Mouse (Mus musculus) midbrain, embryonic 13.5 days (tissue): ENCODE results near the gene Sfi1. TPM values are rescaled to one million over a fixed set of nuclear protein-coding genes. Genes with fewer than 3 reads are reported as not detected.

Source experiments
- ATAC-seq: fragments of 200-750 bp; cut with Nextera tagmentation; 2 replicates; pipeline ENCODE4 v1.8.0; 2017; ENCODE audit warnings: mild to moderate bottlenecking, moderate TSS enrichment, moderate library complexity
- H3K27ac ChIP-seq: fragments of 300-500 bp; sonication (generic); 2 replicates; pipeline ENCODE4 v1.5.1; 2015; ENCODE audit warnings: inconsistent platforms, mild to moderate bottlenecking, moderate library complexity
- H3K27me3 ChIP-seq: fragments of 300-500 bp; sonication (generic); 2 replicates; pipeline ENCODE4 v1.6.1; 2015; ENCODE audit warnings: mild to moderate bottlenecking, inconsistent platforms
- H3K36me3 ChIP-seq: fragments of 300-500 bp; sonication (generic); 2 replicates; pipeline ENCODE4 v1.6.1; 2015; ENCODE audit warnings: mild to moderate bottlenecking, inconsistent platforms
- H3K4me1 ChIP-seq: fragments of 300-500 bp; sonication (generic); replicated peaks from 2 replicates; pipeline ENCODE4 v1.6.1; 2015; ENCODE audit warnings: inconsistent platforms
- H3K4me2 ChIP-seq: fragments of 300-500 bp; sonication (generic); replicated peaks from 2 replicates; pipeline ENCODE4 v1.6.1; 2015; ENCODE audit warnings: moderate library complexity, mild to moderate bottlenecking, inconsistent platforms
- H3K4me3 ChIP-seq: fragments of 300-500 bp; sonication (generic); replicated peaks from 2 replicates; pipeline ENCODE4 v1.5.1; 2015; ENCODE audit warnings: mild to moderate bottlenecking, inconsistent platforms
- H3K9ac ChIP-seq: fragments of 300-500 bp; sonication (generic); replicated peaks from 2 replicates; pipeline ENCODE4 v1.6.1; 2015; ENCODE audit warnings: mild to moderate bottlenecking, inconsistent platforms
- H3K9me3 ChIP-seq: fragments of 300-500 bp; sonication (generic); 2 replicates; pipeline ENCODE4 v1.6.1; 2016; ENCODE audit warnings: mild to moderate bottlenecking, inconsistent platforms
- WGBS: fragments of 180-500 bp; shearing (Covaris S2); methylation state at CpG from one replicate; pipeline ENCODE4 v1.1.7; 2015; 5-methylcytosine and 5-hydroxymethylcytosine counted together
- polyA plus RNA-seq: library from polyadenylated mRNA; unstranded; fragments of >200 nt; fragmentation: Nextera tagmentation; extraction: Ambion mirVana; gene quantifications from 2 replicates; pipeline ENCODE4 v1.2.1, GENCODE M21; 2015

Sfi1 gene
- polyA plus RNA-seq: 17.9 and 18.6 TPM in 2 replicates

- H3K9me3 ChIP-seq: no peaks in the 10 kb centered on the region
- H3K9ac ChIP-seq: no peak within 1 kb of the TSS
- no peak for ATAC-seq
- H3K36me3 ChIP-seq: no peaks in the 10 kb centered on the region
- 85% methylated on average over 25 of the region's 25 CpGs for WGBS
- H3K27ac ChIP-seq: no peak within 1 kb of the TSS
- H3K4me1 ChIP-seq: no peaks in the 10 kb centered on the region
- no peak within 1 kb of the TSS for H3K4me2 ChIP-seq
- H3K27me3 ChIP-seq: no peaks in the 10 kb centered on the region
- H3K4me3 ChIP-seq: no peak within 1 kb of the TSS
Measured at GRCm38 (mm10) chr11:3193363-3193762, at the start of gene Sfi1. Gene Sfi1, minus strand, starts transcription at chr11:3193463.

GRCm38 (mm10) chr11:3242395-3242794, 49.1 kb upstream of the Sfi1 start:
- H3K4me1 ChIP-seq: no peaks in the 10 kb centered on the region
- H3K27me3 ChIP-seq: no peaks in the 10 kb centered on the region
- no peak overlapping the region for H3K9ac ChIP-seq
- H3K9me3 ChIP-seq: no peaks in the 10 kb centered on the region
- H3K27ac ChIP-seq: no peak overlapping the region
- WGBS: 95% methylated on average over 7 of the region's 7 CpGs
- ATAC-seq: no peak
- peaks cover 88% of the 10 kb centered on the region for H3K36me3 ChIP-seq
- no peak overlapping the region for H3K4me3 ChIP-seq
- no peak overlapping the region for H3K4me2 ChIP-seq

GRCm38 (mm10) chr11:3235277-3235676, 42.0 kb upstream of the Sfi1 start:
- Histone ChIP-seq H3K9ac (no peak overlapping the region), H3K4me1 (no peaks in the 10 kb centered on the region), H3K27ac (no peak overlapping the region), H3K27me3 (no peaks in the 10 kb centered on the region), H3K9me3 (no peaks in the 10 kb centered on the region), H3K36me3 (peaks cover 86% of the 10 kb centered on the region), H3K4me3 (no peak overlapping the region), H3K4me2 (no peak overlapping the region)
- ATAC-seq: no peak
- WGBS: 89% methylated on average over 5 of the region's 5 CpGs

GRCm38 (mm10) chr11:3233704-3234103, 40.4 kb upstream of the Sfi1 start:
- H3K36me3 ChIP-seq: peaks cover 86% of the 10 kb centered on the region
- no peak overlapping the region for H3K27ac ChIP-seq
- no peaks in the 10 kb centered on the region for H3K4me1 ChIP-seq
- H3K4me2 ChIP-seq: no peak overlapping the region
- no peaks in the 10 kb centered on the region for H3K9me3 ChIP-seq
- no peak overlapping the region for H3K4me3 ChIP-seq
- H3K9ac ChIP-seq: no peak overlapping the region
- no peak for ATAC-seq
- H3K27me3 ChIP-seq: no peaks in the 10 kb centered on the region
- 95% methylated on average over 4 of the region's 4 CpGs for WGBS

GRCm38 (mm10) chr11:3232248-3232647, 39.0 kb upstream of the Sfi1 start:
- Histone ChIP-seq H3K27ac (no peak overlapping the region), H3K9me3 (no peaks in the 10 kb centered on the region), H3K4me1 (no peaks in the 10 kb centered on the region), H3K9ac (no peak overlapping the region), H3K36me3 (peaks cover 82% of the 10 kb centered on the region), H3K4me3 (no peak overlapping the region), H3K4me2 (no peak overlapping the region), H3K27me3 (no peaks in the 10 kb centered on the region)
- no peak for ATAC-seq
- WGBS: 92% methylated on average over 3 of the region's 3 CpGs

- Histone ChIP-seq H3K9ac (no peak overlapping the region), H3K27me3 (no peaks in the 10 kb centered on the region), H3K9me3 (no peaks in the 10 kb centered on the region), H3K27ac (no peak overlapping the region), H3K4me3 (no peak overlapping the region), H3K4me1 (no peaks in the 10 kb centered on the region), H3K4me2 (no peak overlapping the region), H3K36me3 (peaks cover 80% of the 10 kb centered on the region)
- WGBS: 100% methylated on average over 3 of the region's 3 CpGs
- no peak for ATAC-seq
Measured at GRCm38 (mm10) chr11:3227113-3227512, 33.9 kb upstream of the Sfi1 start.

- H3K36me3 ChIP-seq: peaks cover 78% of the 10 kb centered on the region
- no peak overlapping the region for H3K4me3 ChIP-seq
Measured at GRCm38 (mm10) chr11:3223105-3223504, 29.8 kb upstream of the Sfi1 start.

GRCm38 (mm10) chr11:3212526-3212925, 19.3 kb upstream of the Sfi1 start:
- WGBS: 88% methylated on average over 1 of the region's 1 CpGs
- no peak for ATAC-seq
- Histone ChIP-seq H3K4me1 (no peaks in the 10 kb centered on the region), H3K4me3 (no peak overlapping the region), H3K27ac (no peak overlapping the region), H3K27me3 (no peaks in the 10 kb centered on the region), H3K36me3 (peaks cover 70% of the 10 kb centered on the region), H3K9ac (no peak overlapping the region), H3K9me3 (no peaks in the 10 kb centered on the region), H3K4me2 (no peak overlapping the region)

More at GRCm38 (mm10) chr11:3223105-3223504, 29.8 kb upstream of the Sfi1 start:
- no peak overlapping the region for H3K4me2 ChIP-seq
- no peak for ATAC-seq
- no peaks in the 10 kb centered on the region for H3K4me1 ChIP-seq
- WGBS: 84% methylated on average over 5 of the region's 5 CpGs
- H3K27ac ChIP-seq: no peak overlapping the region
- H3K9ac ChIP-seq: no peak overlapping the region
- H3K27me3 ChIP-seq: no peaks in the 10 kb centered on the region
- H3K9me3 ChIP-seq: no peaks in the 10 kb centered on the region

- Histone ChIP-seq H3K9me3 (no peaks in the 10 kb centered on the region), H3K27ac (no peak overlapping the region), H3K4me3 (no peak overlapping the region), H3K4me1 (peaks cover 17% of the 10 kb centered on the region), H3K36me3 (peaks cover 48% of the 10 kb centered on the region), H3K4me2 (no peak overlapping the region), H3K9ac (no peak overlapping the region), H3K27me3 (no peaks in the 10 kb centered on the region)
- WGBS: 96% methylated on average over 3 of the region's 3 CpGs
- no peak for ATAC-seq
Measured at GRCm38 (mm10) chr11:3206783-3207182, 13.5 kb upstream of the Sfi1 start.

- no peak overlapping the region for H3K4me3 ChIP-seq
- no peak overlapping the region for H3K27ac ChIP-seq
- no peak for ATAC-seq
- no peak overlapping the region for H3K9ac ChIP-seq
- WGBS: 95% methylated on average over 3 of the region's 3 CpGs
- no peaks in the 10 kb centered on the region for H3K9me3 ChIP-seq
- peaks cover 42% of the 10 kb centered on the region for H3K36me3 ChIP-seq
- H3K27me3 ChIP-seq: no peaks in the 10 kb centered on the region
- peaks cover 17% of the 10 kb centered on the region for H3K4me1 ChIP-seq
- no peak overlapping the region for H3K4me2 ChIP-seq
Measured at GRCm38 (mm10) chr11:3205207-3205606, 11.9 kb upstream of the Sfi1 start.

- Histone ChIP-seq H3K9me3 (no peaks in the 10 kb centered on the region), H3K27me3 (no peaks in the 10 kb centered on the region), H3K36me3 (peaks cover 31% of the 10 kb centered on the region), H3K4me2 (peak overlapping the region; percentile 44), H3K9ac (no peak overlapping the region), H3K4me1 (peaks cover 17% of the 10 kb centered on the region), H3K27ac (no peak overlapping the region), H3K4me3 (peak overlapping the region; percentile 41)
- WGBS: 92% methylated on average over 2 of the region's 2 CpGs
- no peak for ATAC-seq
Measured at GRCm38 (mm10) chr11:3203771-3204170, 10.5 kb upstream of the Sfi1 start.

- H3K9ac ChIP-seq: peak overlapping the region; percentile 55
- ATAC-seq: peak; percentile 52
- no peaks in the 10 kb centered on the region for H3K27me3 ChIP-seq
- H3K36me3 ChIP-seq: peaks cover 24% of the 10 kb centered on the region
- peak overlapping the region; percentile 16 for H3K27ac ChIP-seq
- peak overlapping the region; percentile 41 for H3K4me3 ChIP-seq
- WGBS: 1% methylated on average over 26 of the region's 57 CpGs
- H3K4me2 ChIP-seq: peak overlapping the region; percentile 44
- H3K9me3 ChIP-seq: no peaks in the 10 kb centered on the region
- H3K4me1 ChIP-seq: peaks cover 17% of the 10 kb centered on the region
Measured at GRCm38 (mm10) chr11:3202781-3203441, 9.6 kb upstream of the Sfi1 start.

GRCm38 (mm10) chr11:3202231-3202701, 9.0 kb upstream of the Sfi1 start, which contains the start of gene Eif4enif1:
Gene Eif4enif1, plus strand, starts transcription at chr11:3202392.
- ATAC-seq: peak; percentile 81
- H3K27me3 ChIP-seq: no peaks in the 10 kb centered on the region
- no peaks in the 10 kb centered on the region for H3K9me3 ChIP-seq
- H3K4me1 ChIP-seq: peaks cover 17% of the 10 kb centered on the region
- H3K9ac ChIP-seq: peak within 1 kb of the TSS; percentile 55
- peak within 1 kb of the TSS; percentile 44 for H3K4me2 ChIP-seq
- H3K36me3 ChIP-seq: peaks cover 22% of the 10 kb centered on the region
- WGBS: under 1% methylated on average over 39 of the region's 57 CpGs
- peak within 1 kb of the TSS; percentile 41 for H3K4me3 ChIP-seq
- peak within 1 kb of the TSS; percentile 42 for H3K27ac ChIP-seq
